Mouse (Mus musculus) stomach, embryonic 16.5 days (tissue): ENCODE data around the gene Cxcr5. TPM values are rescaled to one million over a fixed set of nuclear protein-coding genes. Genes with fewer than 3 reads are reported as not detected.

Experiments used
- ATAC-seq: fragments of 200-750 bp; cut with Nextera tagmentation; 2 replicates; pipeline ENCODE4 v1.8.0; 2017; ENCODE audit warnings: moderate number of reproducible peaks, moderate TSS enrichment; ENCODE audit not compliant: insufficient read depth, low FRiP score
- H3K27ac ChIP-seq: fragments of 300-500 bp; sonication (generic); 2 replicates; pipeline ENCODE4 v1.5.1; 2014; ENCODE audit warnings: low read length
- H3K27me3 ChIP-seq: fragments of 300-500 bp; sonication (generic); 2 replicates; pipeline ENCODE4 v1.6.1; 2014; ENCODE audit warnings: low read length, control low read depth, mixed read lengths; ENCODE audit not compliant: control insufficient read depth, insufficient read depth
- H3K36me3 ChIP-seq: fragments of 300-500 bp; sonication (generic); 2 replicates; pipeline ENCODE4 v1.6.1; 2014; ENCODE audit warnings: low read length; ENCODE audit not compliant: control insufficient read depth, insufficient read depth
- H3K4me1 ChIP-seq: fragments of 300-500 bp; sonication (generic); 2 replicates; pipeline ENCODE4 v1.6.1; 2014; ENCODE audit warnings: low read length, control low read depth, mixed read lengths; ENCODE audit not compliant: control insufficient read depth, insufficient read depth
- H3K4me2 ChIP-seq: fragments of 300-500 bp; sonication (generic); 2 replicates; pipeline ENCODE4 v1.6.1; 2014; ENCODE audit warnings: low read depth, low read length, mixed read lengths
- H3K4me3 ChIP-seq: fragments of 300-500 bp; sonication (generic); replicated peaks from 2 replicates; pipeline ENCODE4 v1.5.1; 2014; ENCODE audit warnings: mild to moderate bottlenecking, low read length
- H3K9ac ChIP-seq: fragments of 300-500 bp; sonication (generic); 2 replicates; pipeline ENCODE4 v1.6.1; 2014; ENCODE audit warnings: low read length
- H3K9me3 ChIP-seq: fragments of 300-500 bp; sonication (generic); replicated peaks from 2 replicates; pipeline ENCODE4 v1.6.1; 2016; ENCODE audit warnings: low read length, control low read depth; ENCODE audit not compliant: control insufficient read depth
- WGBS: fragments of 180-500 bp; shearing (Covaris S2); extraction: QIAGEN DNeasy Blood & Tissue Kit; methylation state at CpG from one replicate; pipeline ENCODE4 v1.1.7; 2014; 5-methylcytosine and 5-hydroxymethylcytosine counted together
- polyA plus RNA-seq: library from polyadenylated mRNA; unstranded; fragments of >200 nt; fragmentation: Nextera tagmentation; extraction: Ambion mirVana; gene quantifications from 2 replicates; pipeline ENCODE4 v1.2.1, GENCODE M21; 2015

Cxcr5 gene
- polyA plus RNA-seq, 1 experiment from 2014 or later, result 0.49 TPM

DNA sequence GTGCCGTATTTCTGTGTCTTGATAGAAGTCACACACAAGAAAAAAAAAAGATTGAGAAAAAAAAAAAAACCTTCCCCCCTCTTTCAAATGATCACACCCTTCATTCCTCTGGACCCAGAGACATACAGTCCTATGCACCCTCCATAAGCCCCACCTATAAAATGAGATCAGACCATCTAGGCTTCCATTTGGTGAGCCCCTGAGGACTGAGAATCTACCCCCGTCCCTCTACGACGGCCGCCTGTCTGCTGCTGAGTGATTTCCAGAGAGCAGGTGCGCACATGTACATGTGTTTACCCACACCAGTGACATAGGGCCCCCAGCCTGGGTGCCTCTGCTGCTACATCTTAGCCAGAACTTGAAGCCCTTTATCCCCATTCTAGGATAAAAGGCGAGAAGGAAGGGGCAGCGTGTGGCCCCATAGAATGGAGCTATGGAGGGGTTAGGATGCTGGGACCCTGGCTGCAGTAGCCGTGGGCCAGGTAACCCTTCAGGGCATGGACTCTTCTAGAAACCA, 51.3 kb downstream of the Cxcr5 start:
- peaks cover 30% of the 10 kb centered on the region for H3K4me1 ChIP-seq
- peak overlapping the region; percentile 71; the same call in 1 of the 2 replicates for H3K27ac ChIP-seq
- WGBS, result 32% methylated on average over 9 of the region's 9 CpGs
- no peaks in the 10 kb centered on the region for H3K9me3 ChIP-seq
- H3K4me3 ChIP-seq, result peak overlapping the region; percentile 35; the same call in 1 of the 2 replicates
- H3K9ac ChIP-seq, result peak overlapping the region; percentile 65
- no peak for ATAC-seq
- H3K36me3 ChIP-seq, result peaks cover 22% of the 10 kb centered on the region
- no peaks in the 10 kb centered on the region for H3K27me3 ChIP-seq
- H3K4me2 ChIP-seq, result peak overlapping the region; percentile 57

DNA sequence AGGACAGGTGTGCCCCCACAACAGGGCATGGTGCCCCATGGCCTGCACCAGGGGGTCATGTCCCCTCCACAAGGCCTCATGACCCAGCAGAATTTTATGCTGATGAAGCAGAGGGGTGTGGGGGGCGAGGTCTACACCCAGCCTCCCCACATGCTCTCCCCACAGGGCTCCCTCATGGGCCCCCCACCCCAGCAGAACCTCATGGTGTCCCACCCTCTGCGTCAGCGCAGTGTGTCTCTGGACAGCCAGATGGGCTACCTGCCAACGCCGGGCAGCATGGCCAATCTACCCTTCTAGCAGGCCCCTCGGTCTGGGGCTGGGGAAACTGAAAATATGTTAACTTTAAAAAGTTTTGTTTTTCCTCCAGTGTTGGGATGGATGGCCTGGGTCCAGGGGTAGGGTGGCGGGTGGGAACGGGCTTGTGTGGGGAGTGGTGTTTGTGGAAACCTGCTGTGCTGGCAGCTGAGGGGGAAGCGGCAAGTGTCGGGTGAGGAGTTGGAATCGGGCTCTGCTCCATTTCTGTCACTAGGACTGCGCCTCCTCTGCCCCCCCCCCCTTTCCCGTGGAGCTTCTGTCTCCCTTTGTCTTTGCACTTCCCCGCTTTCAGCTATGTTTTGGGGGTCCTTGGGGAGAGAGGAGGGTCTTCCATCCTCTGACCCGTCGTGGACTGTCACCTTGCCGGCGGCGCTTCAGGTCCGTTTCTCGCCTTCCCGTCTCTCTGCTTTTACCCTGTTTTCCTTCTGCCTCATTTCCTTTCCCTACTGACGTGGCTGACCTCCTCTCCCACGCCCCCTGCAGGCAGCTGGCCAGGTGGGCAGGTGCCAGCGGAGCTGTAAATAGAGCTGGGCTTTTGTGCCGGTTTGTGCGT, 52.0 kb downstream of the Cxcr5 start:
- H3K9me3 ChIP-seq, result no peaks in the 10 kb centered on the region
- H3K27me3 ChIP-seq, result no peaks in the 10 kb centered on the region
- peaks cover 22% of the 10 kb centered on the region for H3K36me3 ChIP-seq
- peak overlapping the region; percentile 57 for H3K4me2 ChIP-seq
- peak overlapping the region; percentile 35 for H3K4me3 ChIP-seq
- H3K9ac ChIP-seq, result peak overlapping the region; percentile 65
- WGBS, result 8% methylated on average over 27 of the region's 27 CpGs
- H3K4me1 ChIP-seq, result peaks cover 30% of the 10 kb centered on the region
- peak overlapping the region; percentile 71 for H3K27ac ChIP-seq
- ATAC-seq, result peak; percentile 28; the same call in 1 of the 2 replicates

DNA sequence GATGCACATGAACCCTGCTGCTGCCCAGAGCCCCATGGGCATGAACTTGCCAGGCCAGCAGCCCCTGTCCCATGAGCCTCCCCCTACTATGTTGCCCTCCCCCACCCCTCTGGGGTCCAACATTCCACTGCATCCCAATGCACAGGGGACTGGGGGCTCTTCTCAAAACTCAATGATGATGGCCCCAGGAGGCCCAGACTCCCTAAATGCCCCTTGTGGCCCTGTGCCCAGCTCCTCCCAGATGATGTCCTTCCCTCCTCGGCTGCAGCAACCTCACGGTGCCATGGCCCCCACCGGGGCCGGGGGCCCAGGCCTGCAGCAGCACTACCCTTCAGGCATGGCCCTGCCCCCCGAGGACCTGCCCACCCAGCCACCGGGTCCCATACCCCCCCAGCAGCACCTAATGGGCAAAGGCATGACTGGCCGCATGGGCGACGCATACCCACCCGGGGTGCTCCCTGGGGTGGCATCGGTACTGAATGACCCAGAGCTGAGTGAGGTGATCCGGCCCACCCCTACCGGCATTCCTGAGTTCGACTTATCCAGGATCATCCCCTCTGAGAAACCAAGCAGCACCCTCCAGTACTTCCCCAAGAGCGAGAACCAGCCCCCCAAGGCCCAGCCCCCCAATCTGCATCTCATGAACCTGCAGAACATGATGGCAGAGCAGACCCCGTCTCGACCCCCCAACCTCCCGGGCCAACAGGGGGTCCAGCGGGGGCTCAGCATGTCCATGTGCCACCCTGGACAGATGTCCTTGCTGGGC, 52.8 kb downstream of the Cxcr5 start:
- peaks cover 22% of the 10 kb centered on the region for H3K36me3 ChIP-seq
- 84% methylated on average over 19 of the region's 19 CpGs for WGBS
- peaks cover 30% of the 10 kb centered on the region for H3K4me1 ChIP-seq
- peak overlapping the region; percentile 71 for H3K27ac ChIP-seq
- H3K9ac ChIP-seq, result peak overlapping the region; percentile 65
- no peaks in the 10 kb centered on the region for H3K9me3 ChIP-seq
- no peak overlapping the region for H3K4me3 ChIP-seq
- H3K27me3 ChIP-seq, result no peaks in the 10 kb centered on the region
- no peak for ATAC-seq
- H3K4me2 ChIP-seq, result peak overlapping the region; percentile 57

DNA sequence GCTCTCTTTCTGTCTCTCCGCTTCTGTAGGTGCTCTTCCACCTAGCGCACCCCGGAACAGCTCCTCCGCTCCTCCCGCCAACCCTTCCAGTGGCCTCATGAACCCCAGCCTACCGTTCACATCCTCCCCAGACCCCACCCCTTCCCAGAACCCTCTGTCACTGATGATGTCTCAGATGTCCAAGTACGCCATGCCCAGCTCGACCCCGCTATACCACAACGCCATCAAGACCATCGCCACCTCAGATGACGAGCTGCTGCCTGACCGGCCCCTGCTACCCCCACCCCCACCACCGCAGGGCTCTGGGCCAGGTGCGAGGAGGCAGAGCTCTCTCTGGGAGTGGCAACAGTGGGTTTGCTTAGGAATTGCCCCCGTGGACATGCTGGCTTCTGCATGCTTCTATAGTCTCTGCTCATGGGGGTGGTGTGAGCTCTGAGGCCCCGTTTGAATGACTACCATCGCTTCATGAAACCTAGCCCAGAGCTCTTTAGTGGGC, 53.5 kb downstream of the Cxcr5 start:
- H3K4me2 ChIP-seq, result no peak overlapping the region
- H3K27me3 ChIP-seq, result no peaks in the 10 kb centered on the region
- no peak for ATAC-seq
- H3K36me3 ChIP-seq, result peaks cover 22% of the 10 kb centered on the region
- H3K27ac ChIP-seq, result no peak overlapping the region
- H3K4me3 ChIP-seq, result no peak overlapping the region
- WGBS, result 79% methylated on average over 18 of the region's 18 CpGs
- no peak overlapping the region for H3K9ac ChIP-seq
- H3K4me1 ChIP-seq, result peaks cover 30% of the 10 kb centered on the region
- H3K9me3 ChIP-seq, result no peaks in the 10 kb centered on the region

DNA sequence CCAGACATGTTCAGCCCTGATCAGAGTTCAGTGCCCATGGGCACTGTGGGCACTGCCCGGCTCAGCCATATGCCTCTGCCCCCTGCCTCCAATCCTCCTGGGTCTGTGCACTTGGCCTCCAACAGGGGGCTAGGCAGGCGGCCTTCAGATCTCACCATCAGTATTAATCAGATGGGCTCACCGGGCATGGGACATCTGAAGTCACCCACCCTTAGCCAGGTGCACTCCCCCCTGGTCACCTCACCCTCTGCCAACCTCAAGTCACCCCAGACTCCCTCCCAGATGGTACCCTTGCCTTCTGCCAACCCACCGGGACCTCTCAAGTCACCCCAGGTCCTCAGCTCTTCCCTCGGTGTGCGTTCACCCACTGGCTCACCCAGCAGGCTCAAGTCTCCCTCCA, 54.3 kb downstream of the Cxcr5 start:
- no peak overlapping the region for H3K4me2 ChIP-seq
- H3K9me3 ChIP-seq, result no peaks in the 10 kb centered on the region
- ATAC-seq, result no peak
- H3K4me3 ChIP-seq, result no peak overlapping the region
- peaks cover 28% of the 10 kb centered on the region for H3K4me1 ChIP-seq
- no peaks in the 10 kb centered on the region for H3K27me3 ChIP-seq
- H3K9ac ChIP-seq, result peak overlapping the region; percentile 5; the same call in 1 of the 2 replicates
- H3K27ac ChIP-seq, result no peak overlapping the region
- H3K36me3 ChIP-seq, result peaks cover 22% of the 10 kb centered on the region
- whole genome bisulfite sequencing, result 88% methylated on average over 6 of the region's 6 CpGs

DNA sequence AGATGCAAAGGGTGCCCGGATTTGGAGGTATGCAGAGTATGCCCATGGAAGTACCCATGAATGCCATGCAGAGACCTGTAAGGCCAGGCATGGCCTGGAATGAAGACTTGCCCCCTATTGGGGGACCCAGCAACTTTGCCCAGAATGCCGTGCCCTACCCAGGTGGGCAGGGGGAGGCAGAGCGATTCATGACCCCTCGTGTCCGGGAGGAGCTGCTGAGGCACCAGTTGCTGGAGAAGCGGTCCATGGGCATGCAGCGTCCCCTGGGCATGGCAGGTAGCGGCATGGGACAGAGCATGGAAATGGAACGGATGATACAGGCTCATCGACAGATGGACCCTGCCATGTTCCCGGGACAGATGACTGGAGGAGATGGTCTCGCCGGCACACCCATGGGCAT, 55.1 kb downstream of the Cxcr5 start:
- no peak for ATAC-seq
- no peak overlapping the region for H3K9ac ChIP-seq
- no peak overlapping the region for H3K4me2 ChIP-seq
- no peaks in the 10 kb centered on the region for H3K9me3 ChIP-seq
- H3K36me3 ChIP-seq, result peaks cover 22% of the 10 kb centered on the region
- peaks cover 29% of the 10 kb centered on the region for H3K4me1 ChIP-seq
- H3K27me3 ChIP-seq, result no peaks in the 10 kb centered on the region
- no peak overlapping the region for H3K4me3 ChIP-seq
- WGBS, result 91% methylated on average over 13 of the region's 13 CpGs
- no peak overlapping the region for H3K27ac ChIP-seq

DNA sequence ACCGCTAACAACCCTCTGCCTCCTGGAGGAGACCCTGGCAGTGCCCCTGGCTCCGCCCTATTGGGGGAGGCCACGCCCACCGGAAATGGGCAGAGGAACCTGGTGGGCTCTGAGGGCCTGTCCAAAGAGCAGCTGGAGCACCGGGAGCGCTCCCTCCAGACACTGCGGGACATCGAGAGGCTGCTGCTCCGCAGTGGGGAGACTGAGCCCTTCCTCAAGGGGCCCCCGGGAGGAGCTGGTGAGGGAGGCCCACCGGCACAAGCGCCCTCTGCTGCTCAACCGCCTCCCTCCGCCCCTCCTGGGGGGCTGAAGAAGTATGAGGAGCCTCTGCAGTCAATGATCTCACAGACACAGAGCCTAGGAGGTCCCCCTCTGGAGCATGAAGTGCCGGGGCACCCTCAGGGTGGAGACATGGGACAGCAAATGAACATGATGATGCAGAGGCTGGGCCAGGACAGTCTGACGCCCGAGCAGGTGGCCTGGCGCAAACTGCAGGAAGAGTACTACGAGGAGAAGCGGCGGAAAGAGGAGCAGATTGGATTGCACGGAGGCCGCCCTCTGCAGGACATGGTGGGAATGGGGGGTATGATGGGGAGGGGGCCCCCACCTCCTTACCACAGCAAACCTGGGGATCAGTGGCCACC, 55.7 kb downstream of the Cxcr5 start:
- Histone ChIP-seq H3K36me3 (peaks cover 22% of the 10 kb centered on the region), H3K9me3 (no peaks in the 10 kb centered on the region), H3K27ac (no peak overlapping the region), H3K27me3 (no peaks in the 10 kb centered on the region), H3K9ac (no peak overlapping the region), H3K4me3 (no peak overlapping the region), H3K4me1 (peaks cover 31% of the 10 kb centered on the region), H3K4me2 (no peak overlapping the region)
- WGBS, result 48% methylated on average over 23 of the region's 23 CpGs
- no peak for ATAC-seq

DNA sequence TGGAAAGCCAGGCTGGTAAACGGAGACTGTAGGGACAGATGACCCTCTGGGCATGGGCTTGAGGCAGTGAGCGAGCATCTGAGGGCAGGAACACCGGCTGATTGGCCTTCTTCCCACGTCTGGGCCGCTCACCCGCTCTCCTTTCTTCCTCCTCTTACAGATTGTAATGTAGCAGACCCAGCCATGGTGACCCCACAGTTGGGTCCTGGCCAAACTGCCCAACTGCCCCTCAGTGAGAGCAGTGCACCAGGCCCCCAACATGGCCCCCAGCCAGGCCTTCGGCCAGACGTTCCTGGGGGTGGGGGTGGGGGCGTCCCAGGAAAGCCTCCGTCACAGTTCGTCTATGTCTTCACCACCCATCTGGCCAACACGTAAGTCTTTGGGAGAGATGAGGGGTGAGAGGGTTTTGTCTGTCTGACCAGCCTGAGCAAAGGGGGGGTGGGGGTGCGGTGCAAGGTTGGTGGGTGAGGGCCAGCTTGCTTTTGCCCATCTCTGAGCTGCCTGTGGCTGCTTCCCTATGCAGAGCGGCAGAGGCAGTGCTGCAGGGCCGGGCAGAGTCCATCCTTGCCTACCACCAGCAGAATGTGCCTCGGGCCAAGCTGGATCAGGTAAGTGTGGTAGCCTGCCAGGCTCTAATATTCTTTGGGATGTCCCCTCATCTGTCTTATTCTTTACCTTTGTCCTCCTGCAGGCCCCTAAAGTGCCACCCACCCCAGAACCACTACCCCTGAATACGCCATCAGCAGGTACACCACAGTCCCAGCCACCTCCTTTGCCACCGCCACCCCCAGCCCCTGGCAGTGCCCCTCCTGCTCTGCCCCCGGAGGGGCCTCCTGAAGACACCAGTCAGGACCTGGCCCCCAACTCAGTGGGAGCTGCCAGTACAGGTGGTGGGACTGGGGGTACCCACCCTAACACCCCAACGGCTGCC, 56.5 kb downstream of the Cxcr5 start:
- H3K27ac ChIP-seq, result no peak overlapping the region
- H3K4me3 ChIP-seq, result no peak overlapping the region
- H3K9me3 ChIP-seq, result no peaks in the 10 kb centered on the region
- no peaks in the 10 kb centered on the region for H3K27me3 ChIP-seq
- no peak overlapping the region for H3K9ac ChIP-seq
- no peak for ATAC-seq
- no peak overlapping the region for H3K4me2 ChIP-seq
- WGBS, result 67% methylated on average over 20 of the region's 20 CpGs
- H3K36me3 ChIP-seq, result peaks cover 22% of the 10 kb centered on the region
- peaks cover 34% of the 10 kb centered on the region for H3K4me1 ChIP-seq
